Mouse (Mus musculus) heart, adult 8-10 months (tissue): ENCODE data around the gene Kdm5b. TPM values are rescaled to one million over a fixed set of nuclear protein-coding genes. Genes with fewer than 3 reads are reported as not detected.

Experiments
- DNase-seq: peaks from one replicate; pipeline ENCODE4 v3.0.0; 2022; ENCODE audit warnings: low spot score
- total RNA-seq, 4 experiments: library from RNA; stranded (reverse); gene quantifications; 2 replicates each; pipeline ENCODE4 v1.2.4; 2022

Kdm5b gene
- total RNA-seq, 4 experiments from 2014 or later, result 11.0 to 11.9 (median 11.4) TPM

GRCm38 (mm10) chr1:134646261-134646962, 86.4 kb downstream of the Kdm5b start, which contains the start of gene Syt2:
Gene Syt2, plus strand, starts transcription at chr1:134646677.
- DNase-seq, result no peak

- DNase-seq, result no peak
These were observed 87.0 kb downstream of the Kdm5b start for GRCm38 (mm10) chr1:134646963-134647282.

- no peak for DNase-seq
These were observed 87.6 kb downstream of the Kdm5b start for GRCm38 (mm10) chr1:134647591-134647990.

- no peak for DNase-seq
These were observed 90.8 kb downstream of the Kdm5b start for GRCm38 (mm10) chr1:134650816-134651215.

GRCm38 (mm10) chr1:134651268-134651850, 91.4 kb downstream of the Kdm5b start:
- DNase-seq, result no peak

GRCm38 (mm10) chr1:134651851-134652398, 92.0 kb downstream of the Kdm5b start:
- DNase-seq, result no peak

GRCm38 (mm10) chr1:134653603-134654257, 93.8 kb downstream of the Kdm5b start:
- no peak for DNase-seq

GRCm38 (mm10) chr1:134658841-134659240, 98.9 kb downstream of the Kdm5b start:
- DNase-seq, result no peak

- DNase-seq, result no peak
These were observed 100.2 kb downstream of the Kdm5b start for GRCm38 (mm10) chr1:134660163-134660562.

- DNase-seq, result no peak
These were observed 111.5 kb downstream of the Kdm5b start for GRCm38 (mm10) chr1:134671234-134672070.

GRCm38 (mm10) chr1:134674312-134674711, 114.3 kb downstream of the Kdm5b start:
- no peak for DNase-seq

- DNase-seq, result peak; percentile 14
These were observed 119.5 kb downstream of the Kdm5b start for GRCm38 (mm10) chr1:134679445-134679844.

- no peak for DNase-seq
These were observed 120.6 kb downstream of the Kdm5b start for GRCm38 (mm10) chr1:134680617-134681016.

GRCm38 (mm10) chr1:134682460-134682859, 122.5 kb downstream of the Kdm5b start:
- DNase-seq, result no peak

Other genes starting within 250 kb of the Kdm5b start
- 1 to 10 TPM in 1 of 4 experiments, under 1 TPM in 3; 0.63 to 1.1 (median 0.95) TPM for gene Ppfia4, start 227.2 kb upstream of the Kdm5b start, total RNA-seq
- gene Tmem183a, start 198.2 kb upstream of the Kdm5b start, total RNA-seq, result 10 to 100 TPM; 11.4 to 20.0 (median 13.8) TPM
- gene 4933406M09Rik, start 174.2 kb upstream of the Kdm5b start, total RNA-seq, result not detected
- gene Cyb5r1, start 154.6 kb upstream of the Kdm5b start, total RNA-seq, result 10 to 100 TPM; 23.4 to 28.6 (median 26.9) TPM
- gene Adipor1, start 144.8 kb upstream of the Kdm5b start, total RNA-seq, result 100 to 1,000 TPM; 123 to 133 (median 130) TPM
- 10 to 100 TPM; 20.3 to 23.6 (median 22.7) TPM for gene Klhl12, start 104.6 kb upstream of the Kdm5b start, total RNA-seq
- gene Rabif, start 65.5 kb upstream of the Kdm5b start, total RNA-seq, result 1 to 10 TPM; 7.8 to 9.3 (median 8.2) TPM
- gene Mgat4e, start 10.5 kb upstream of the Kdm5b start, total RNA-seq, result not detected
- gene Syt2, start 86.5 kb downstream of the Kdm5b start, total RNA-seq, result under 1 TPM in 1 of 4 experiments, not detected in 3; 0.30 TPM